Mouse (Mus musculus) stomach, postnatal 0 days (tissue): ENCODE measurements around the gene Fblim1. TPM values are rescaled to one million over a fixed set of nuclear protein-coding genes. Genes with fewer than 3 reads are reported as not detected.

Experiments
- ATAC-seq: fragments of 200-750 bp; cut with Nextera tagmentation; 2 replicates; pipeline ENCODE4 v1.8.0; 2017; ENCODE audit not compliant: low FRiP score, low TSS enrichment
- DNase-seq: peaks from one replicate; pipeline ENCODE4 v3.0.0-alpha.2; 2016; ENCODE audit warnings: low spot score
- H3K27ac ChIP-seq: fragments of 300-500 bp; sonication (generic); replicated peaks from 2 replicates; pipeline ENCODE4 v1.5.1; 2014; ENCODE audit warnings: mild to moderate bottlenecking, control low read depth
- H3K27me3 ChIP-seq: fragments of 300-500 bp; sonication (generic); 2 replicates; pipeline ENCODE4 v1.6.1; 2014; ENCODE audit warnings: low read length; ENCODE audit not compliant: control insufficient read depth, insufficient read depth
- H3K36me3 ChIP-seq: fragments of 300-500 bp; sonication (generic); 2 replicates; pipeline ENCODE4 v1.6.1; 2014; ENCODE audit warnings: low read length, mixed read lengths; ENCODE audit not compliant: control insufficient read depth, insufficient read depth
- H3K4me1 ChIP-seq: fragments of 300-500 bp; sonication (generic); replicated peaks from 2 replicates; pipeline ENCODE4 v1.6.1; 2014; ENCODE audit warnings: antibody characterized with exemption; ENCODE audit not compliant: control insufficient read depth, insufficient read depth
- H3K4me2 ChIP-seq: fragments of 300-500 bp; sonication (generic); replicated peaks from 2 replicates; pipeline ENCODE4 v1.6.1; 2014; ENCODE audit warnings: low read depth, mild to moderate bottlenecking, control low read depth, moderate library complexity
- H3K4me3 ChIP-seq: fragments of 300-500 bp; sonication (generic); 2 replicates; pipeline ENCODE4 v1.5.1; 2014; ENCODE audit warnings: low read depth, low read length, control low read depth
- H3K9ac ChIP-seq: fragments of 300-500 bp; sonication (generic); 2 replicates; pipeline ENCODE4 v1.6.1; 2014; ENCODE audit warnings: mild to moderate bottlenecking, low read length, control low read depth, mixed read lengths
- H3K9me3 ChIP-seq: fragments of 300-500 bp; sonication (generic); 2 replicates; pipeline ENCODE4 v1.6.1; 2016; ENCODE audit warnings: low read length; ENCODE audit not compliant: control insufficient read depth
- CTCF ChIP-seq: IDR thresholded peaks from 2 replicates; pipeline ENCODE4 v1.5.1; 2016; ENCODE audit warnings: antibody characterized with exemption, low read depth, mild to moderate bottlenecking, moderate library complexity
- EP300 ChIP-seq: optimal IDR thresholded peaks from 2 replicates; pipeline ENCODE3; 2016; ENCODE audit warnings: antibody characterized with exemption
- WGBS: fragments of 180-500 bp; shearing (Covaris S2); extraction: QIAGEN DNeasy Blood & Tissue Kit; methylation state at CpG from one replicate; pipeline ENCODE4 v1.1.7; 2014; 5-methylcytosine and 5-hydroxymethylcytosine counted together
- polyA plus RNA-seq: library from polyadenylated mRNA; unstranded; fragments of >200 nt; fragmentation: Nextera tagmentation; extraction: Ambion mirVana; gene quantifications from 2 replicates; pipeline ENCODE4 v1.2.1, GENCODE M21; 2015

The Fblim1 gene
- polyA plus RNA-seq, 1 experiment from 2014 or later, result 45.1 TPM

- no peaks in the 10 kb centered on the region for H3K9me3 ChIP-seq
- H3K36me3 ChIP-seq, result peaks cover 22% of the 10 kb centered on the region
- TF ChIP-seq EP300 (no peak), CTCF (peak; percentile 73)
- 73% methylated on average over 19 of the region's 19 CpGs for WGBS
- no peak overlapping the region for H3K9ac ChIP-seq
- DNase-seq, result peak; percentile 69
- H3K27ac ChIP-seq, result no peak overlapping the region
- 0 out of 2 replicates have a peak, but pooled peaks have one; percentile 20 for ATAC-seq
- no peaks in the 10 kb centered on the region for H3K27me3 ChIP-seq
- no peaks in the 10 kb centered on the region for H3K4me1 ChIP-seq
- H3K4me3 ChIP-seq, result no peak overlapping the region
- H3K4me2 ChIP-seq, result no peak overlapping the region
These were observed 19.3 kb upstream of the Fblim1 start for GRCm38 (mm10) chr4:141624983-141625773.

GRCm38 (mm10) chr4:141624134-141624533, 18.2 kb upstream of the Fblim1 start:
- no peak for TF ChIP-seq CTCF
- TF ChIP-seq EP300, result no peak
- H3K36me3 ChIP-seq, result peaks cover 17% of the 10 kb centered on the region
- H3K9ac ChIP-seq, result no peak overlapping the region
- no peaks in the 10 kb centered on the region for H3K4me1 ChIP-seq
- DNase-seq, result peak; percentile 27
- 84% methylated on average over 8 of the region's 8 CpGs for WGBS
- no peak overlapping the region for H3K4me2 ChIP-seq
- no peaks in the 10 kb centered on the region for H3K9me3 ChIP-seq
- no peak for ATAC-seq
- H3K27ac ChIP-seq, result peak overlapping the region; percentile 14; the same call in 1 of the 2 replicates
- H3K4me3 ChIP-seq, result no peak overlapping the region
- no peaks in the 10 kb centered on the region for H3K27me3 ChIP-seq

GRCm38 (mm10) chr4:141623666-141624065, 17.8 kb upstream of the Fblim1 start, which contains the start of gene Slc25a34:
Gene Slc25a34, minus strand, starts transcription at chr4:141623821.
- H3K4me1 ChIP-seq, result 0 out of 2 replicates have a peak, but pooled peaks cover 2% of the 10 kb centered on the region
- H3K27ac ChIP-seq, result peak within 1 kb of the TSS; percentile 14; the same call in 1 of the 2 replicates
- H3K36me3 ChIP-seq, result peaks cover 13% of the 10 kb centered on the region
- no peaks in the 10 kb centered on the region for H3K9me3 ChIP-seq
- no peak within 1 kb of the TSS for H3K4me3 ChIP-seq
- 50% methylated on average over 1 of the region's 1 CpGs for WGBS
- ATAC-seq (peak; percentile 84), DNase-seq (peak; percentile 72)
- H3K9ac ChIP-seq, result 0 out of 2 replicates have a peak within 1 kb of the TSS, but pooled peaks have one; percentile 13
- TF ChIP-seq CTCF (peak; percentile 30), EP300 (no peak)
- no peak within 1 kb of the TSS for H3K4me2 ChIP-seq
- H3K27me3 ChIP-seq, result no peaks in the 10 kb centered on the region

GRCm38 (mm10) chr4:141623037-141623436, 17.1 kb upstream of the Fblim1 start:
- 81% methylated on average over 11 of the region's 11 CpGs for WGBS
- Histone ChIP-seq H3K27ac (peak overlapping the region; percentile 14; the same call in 1 of the 2 replicates), H3K9ac (0 out of 2 replicates have a peak overlapping the region, but pooled peaks have one; percentile 13), H3K27me3 (no peaks in the 10 kb centered on the region), H3K36me3 (peaks cover 13% of the 10 kb centered on the region), H3K4me2 (no peak overlapping the region), H3K4me1 (peaks cover 2% of the 10 kb centered on the region; the same call in 1 of the 2 replicates), H3K9me3 (no peaks in the 10 kb centered on the region), H3K4me3 (no peak overlapping the region)
- no peak for TF ChIP-seq CTCF
- no peak for TF ChIP-seq EP300
- ATAC-seq, result peak; percentile 45; the same call in 1 of the 2 replicates
- DNase-seq, result peak; percentile 67

- Histone ChIP-seq H3K4me2 (no peak overlapping the region), H3K9me3 (no peaks in the 10 kb centered on the region), H3K9ac (no peak overlapping the region), H3K4me1 (peaks cover 4% of the 10 kb centered on the region; the same call in 1 of the 2 replicates), H3K27ac (no peak overlapping the region), H3K36me3 (peaks cover 10% of the 10 kb centered on the region), H3K4me3 (no peak overlapping the region), H3K27me3 (no peaks in the 10 kb centered on the region)
- TF ChIP-seq EP300 (no peak), CTCF (no peak)
- WGBS, result 76% methylated on average over 5 of the region's 5 CpGs
- DNase-seq (no peak), ATAC-seq (no peak)
These were observed 16.7 kb upstream of the Fblim1 start for GRCm38 (mm10) chr4:141622580-141622979.

- peak; percentile 14 for DNase-seq
- H3K27me3 ChIP-seq, result no peaks in the 10 kb centered on the region
- H3K36me3 ChIP-seq, result peaks cover 8% of the 10 kb centered on the region; the same call in 1 of the 2 replicates
- H3K9me3 ChIP-seq, result no peaks in the 10 kb centered on the region
- H3K4me1 ChIP-seq, result peaks cover 5% of the 10 kb centered on the region; the same call in 1 of the 2 replicates
- no peak overlapping the region for H3K27ac ChIP-seq
- H3K4me2 ChIP-seq, result no peak overlapping the region
- TF ChIP-seq EP300 (no peak), CTCF (no peak)
- H3K9ac ChIP-seq, result no peak overlapping the region
- WGBS, result 82% methylated on average over 8 of the region's 8 CpGs
- no peak for ATAC-seq
- no peak overlapping the region for H3K4me3 ChIP-seq
These were observed 16.2 kb upstream of the Fblim1 start for GRCm38 (mm10) chr4:141622091-141622490.
